Mouse (Mus musculus) bone marrow, adult 2 months (tissue): ENCODE measurements around the gene Col25a1.

Experiments
- CTCF ChIP-seq: fragments of 200-500 bp; IDR thresholded peaks from 2 replicates; pipeline ENCODE4 v1.5.1; 2011; ENCODE audit warnings: low read length, control low read depth; ENCODE audit not compliant: control insufficient read depth, insufficient read depth
- POLR2A ChIP-seq: fragments of 200-500 bp; IDR thresholded peaks from 2 replicates; pipeline ENCODE4 v1.6.1; 2011; ENCODE audit warnings: low read depth, mild to moderate bottlenecking, control low read depth, low read length, borderline replicate concordance; ENCODE audit not compliant: control insufficient read depth

GRCm38 (mm10) chr3:130523019-130523418 lies 391.7 kb downstream of the Col25a1 start:
- no peak for TF ChIP-seq CTCF
- TF ChIP-seq POLR2A = no peak
